Mouse (Mus musculus) heart, embryonic 14.5 days (tissue): Measurements from ENCODE around the gene Stk38. TPM values are rescaled to one million over a fixed set of nuclear protein-coding genes. Genes with fewer than 3 reads are reported as not detected.

Experiments
- ATAC-seq: fragments of 200-750 bp; cut with Nextera tagmentation; 2 replicates; pipeline ENCODE4 v1.8.0; 2017; ENCODE audit warnings: low read depth, moderate TSS enrichment; ENCODE audit not compliant: insufficient number of reproducible peaks, insufficient read depth, low FRiP score
- H3K27ac ChIP-seq, 2 experiments: fragments of 200-500 bp in 1 of 2; fragments of 300-500 bp in 1 of 2; sonication (generic) in 1 of 2; replicated peaks in 1 of 2; 2 replicates each; pipeline ENCODE4 v1.5.1; 2012 to 2014; ENCODE audit warnings: low read depth in 2 of 2, low read length in 2 of 2, control low read depth in 1 of 2, mild to moderate bottlenecking in 1 of 2, mixed read lengths in 1 of 2; ENCODE audit not compliant: control insufficient read depth in 1 of 2, insufficient read depth in 1 of 2
- H3K27me3 ChIP-seq: fragments of 300-500 bp; sonication (generic); 2 replicates; pipeline ENCODE4 v1.6.1; 2014; ENCODE audit warnings: mild to moderate bottlenecking, low read length, control low read depth; ENCODE audit not compliant: control insufficient read depth, insufficient read depth
- H3K36me3 ChIP-seq: fragments of 300-500 bp; sonication (generic); 2 replicates; pipeline ENCODE4 v1.6.1; 2014; ENCODE audit warnings: mild to moderate bottlenecking, control low read depth, low read length, mixed read lengths; ENCODE audit not compliant: control insufficient read depth, insufficient read depth
- H3K4me1 ChIP-seq, 2 experiments: fragments of 200-500 bp in 1 of 2; fragments of 300-500 bp in 1 of 2; sonication (generic) in 1 of 2; 2 replicates each; pipeline ENCODE4 v1.6.1; 2012 to 2014; ENCODE audit warnings: low read length in 2 of 2, control low read depth in 1 of 2, mixed read lengths in 1 of 2; ENCODE audit not compliant: control insufficient read depth in 2 of 2, insufficient read depth in 2 of 2
- H3K4me2 ChIP-seq: fragments of 300-500 bp; sonication (generic); 2 replicates; pipeline ENCODE4 v1.6.1; 2014; ENCODE audit warnings: mild to moderate bottlenecking, low read length
- H3K4me3 ChIP-seq, 2 experiments: fragments of 200-500 bp in 1 of 2; fragments of 300-500 bp in 1 of 2; sonication (generic) in 1 of 2; 2 replicates each; pipeline ENCODE4 v1.5.1; 2012 to 2014; ENCODE audit warnings: low read length in 2 of 2, mild to moderate bottlenecking in 2 of 2, control low read depth in 1 of 2, low read depth in 1 of 2, moderate library complexity in 1 of 2; ENCODE audit not compliant: control insufficient read depth in 1 of 2, insufficient read depth in 1 of 2
- H3K9ac ChIP-seq: fragments of 300-500 bp; sonication (generic); 2 replicates; pipeline ENCODE4 v1.6.1; 2014; ENCODE audit warnings: mild to moderate bottlenecking, low read length
- H3K9me3 ChIP-seq: fragments of 300-500 bp; sonication (generic); 2 replicates; pipeline ENCODE4 v1.6.1; 2016; ENCODE audit warnings: low read length, control low read depth; ENCODE audit not compliant: control insufficient read depth
- WGBS: fragments of 180-500 bp; shearing (Covaris S2); extraction: QIAGEN DNeasy Blood & Tissue Kit; methylation state at CpG from one replicate; pipeline ENCODE4 v1.1.7; 2014; 5-methylcytosine and 5-hydroxymethylcytosine counted together
- polyA plus RNA-seq: library from polyadenylated mRNA; unstranded; fragments of >200 nt; fragmentation: Nextera tagmentation; extraction: Ambion mirVana; gene quantifications from 2 replicates; pipeline ENCODE4 v1.2.1, GENCODE M21; 2014

Gene Stk38
- polyA plus RNA-seq, 1 experiment from 2014 or later: 70.3 TPM

- H3K4me1 ChIP-seq: no peaks in the 10 kb centered on the region
- H3K4me3 ChIP-seq: no peak overlapping the region
- peaks cover 100% of the 10 kb centered on the region for H3K36me3 ChIP-seq
- H3K9ac ChIP-seq: no peak overlapping the region
- no peak for ATAC-seq
- no peak overlapping the region for H3K4me2 ChIP-seq
- no peak overlapping the region for H3K27ac ChIP-seq
- no peaks in the 10 kb centered on the region for H3K9me3 ChIP-seq
- H3K27me3 ChIP-seq: no peaks in the 10 kb centered on the region
Measured at GRCm38 (mm10) chr17:28970122-28970521, 37.7 kb downstream of the Stk38 start.

- WGBS: 74% methylated on average over 11 of the region's 11 CpGs
- Histone ChIP-seq H3K9me3 (no peaks in the 10 kb centered on the region), H3K27ac (no peak overlapping the region), H3K4me1 (no peaks in the 10 kb centered on the region), H3K36me3 (peaks cover 100% of the 10 kb centered on the region), H3K9ac (no peak overlapping the region), H3K27me3 (no peaks in the 10 kb centered on the region), H3K4me2 (no peak overlapping the region), H3K4me3 (no peak overlapping the region)
- no peak for ATAC-seq
Measured at GRCm38 (mm10) chr17:28967021-28967610, 40.7 kb downstream of the Stk38 start.

- H3K9ac ChIP-seq: no peak overlapping the region
- 93% methylated on average over 10 of the region's 10 CpGs for WGBS
Measured at GRCm38 (mm10) chr17:28961596-28961995, 46.2 kb downstream of the Stk38 start.

GRCm38 (mm10) chr17:28960597-28960996 is 47.2 kb downstream of the Stk38 start:
- Histone ChIP-seq H3K27me3 (no peaks in the 10 kb centered on the region), H3K9ac (no peak overlapping the region), H3K36me3 (peaks cover 57% of the 10 kb centered on the region), H3K27ac (no peak overlapping the region), H3K4me1 (no peaks in the 10 kb centered on the region; a peak in 1 of 4 replicates), H3K9me3 (no peaks in the 10 kb centered on the region; the same call in 1 of the 2 replicates), H3K4me2 (no peak overlapping the region), H3K4me3 (no peak overlapping the region)
- WGBS: 45% methylated on average over 10 of the region's 10 CpGs
- ATAC-seq: no peak

More at GRCm38 (mm10) chr17:28961596-28961995, 46.2 kb downstream of the Stk38 start:
- Histone ChIP-seq H3K27ac (no peak overlapping the region), H3K4me1 (no peaks in the 10 kb centered on the region; a peak in 1 of 4 replicates), H3K36me3 (peaks cover 66% of the 10 kb centered on the region), H3K4me2 (no peak overlapping the region), H3K9me3 (no peaks in the 10 kb centered on the region), H3K27me3 (no peaks in the 10 kb centered on the region), H3K4me3 (no peak overlapping the region)
- ATAC-seq: no peak

- H3K4me3 ChIP-seq: no peak overlapping the region
- no peaks in the 10 kb centered on the region for H3K27me3 ChIP-seq
- peaks cover 5 to 20% of the 10 kb centered on the region in 2 experiments for H3K4me1 ChIP-seq
- no peak overlapping the region for H3K27ac ChIP-seq
- H3K36me3 ChIP-seq: peaks cover 12% of the 10 kb centered on the region
- 94% methylated on average over 9 of the region's 9 CpGs for WGBS
- no peak overlapping the region for H3K9ac ChIP-seq
- H3K9me3 ChIP-seq: peaks cover 3% of the 10 kb centered on the region; the same call in 1 of the 2 replicates
- peak overlapping the region; percentile 78; the same call in 1 of the 2 replicates for H3K4me2 ChIP-seq
- ATAC-seq: no peak
Measured at GRCm38 (mm10) chr17:28954416-28954815, 53.4 kb downstream of the Stk38 start.

- Histone ChIP-seq H3K36me3 (peaks cover 7% of the 10 kb centered on the region), H3K9ac (peak overlapping the region; percentile 92), H3K4me2 (peak overlapping the region; percentile 78), H3K27ac (peak overlapping the region; percentile 94 to 96), H3K4me3 (peak overlapping the region; percentile 79 to 84), H3K9me3 (peaks cover 3% of the 10 kb centered on the region; the same call in 1 of the 2 replicates), H3K27me3 (no peaks in the 10 kb centered on the region), H3K4me1 (peaks cover 5 to 20% of the 10 kb centered on the region in 2 experiments)
- no peak for ATAC-seq
- WGBS: 9% methylated on average over 9 of the region's 9 CpGs
Measured at GRCm38 (mm10) chr17:28953251-28953650, 54.5 kb downstream of the Stk38 start.

GRCm38 (mm10) chr17:28951831-28952799 is 55.7 kb downstream of the Stk38 start, which contains the start of gene Kctd20:
Gene Kctd20, plus strand, starts transcription at chr17:28951950.
- H3K9me3 ChIP-seq: peaks cover 8% of the 10 kb centered on the region
- H3K36me3 ChIP-seq: no peaks in the 10 kb centered on the region
- ATAC-seq: peak; percentile 91
- WGBS: under 1% methylated on average over 69 of the region's 80 CpGs
- H3K4me3 ChIP-seq: peak within 1 kb of the TSS; percentile 79 to 84
- H3K4me1 ChIP-seq: peaks cover 5 to 20% of the 10 kb centered on the region in 2 experiments
- H3K27ac ChIP-seq: peak within 1 kb of the TSS; percentile 94 to 96
- H3K4me2 ChIP-seq: peak within 1 kb of the TSS; percentile 78
- H3K9ac ChIP-seq: peak within 1 kb of the TSS; percentile 92
- H3K27me3 ChIP-seq: no peaks in the 10 kb centered on the region
